Mouse (Mus musculus): ENCODE results near the gene Polr3f. TPM values are rescaled to one million over a fixed set of nuclear protein-coding genes. Genes with fewer than 3 reads are reported as not detected.
A peak's percentile ranks its signal among the peaks of the same experiment; 100 is the strongest.

Gene Polr3f
- total and polyA plus RNA-seq, 2 experiments = 5.1 to 8.9 TPM

DNA sequence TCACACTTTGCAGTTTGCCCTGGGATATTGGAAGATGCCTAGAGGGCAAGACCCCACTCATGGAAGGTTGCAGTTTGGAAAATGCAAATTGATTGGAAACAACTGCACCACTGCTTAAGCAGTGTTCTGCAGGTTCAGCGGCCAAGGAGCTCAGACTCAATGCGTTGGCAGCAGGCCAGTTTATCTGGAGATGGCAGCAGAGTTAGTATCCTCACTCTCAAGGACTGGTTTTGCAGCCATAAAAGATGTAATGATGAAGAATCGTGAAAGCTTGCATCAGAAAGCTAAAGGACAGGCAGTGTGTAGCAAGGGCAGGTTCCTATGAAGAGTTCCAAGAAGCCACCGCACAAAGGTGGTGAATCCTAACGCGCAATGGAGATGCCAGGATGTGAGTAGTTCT is 25.4 kb upstream of the Polr3f start:
- Histone ChIP-seq H3K27ac (replicated peaks; ENCODE audit: insufficient read depth, low read depth, low read length) (no peak overlapping the region), H3K4me1 (ENCODE audit: control insufficient read depth, insufficient read depth, low read length) (no peaks in the 10 kb centered on the region), H3K36me3 (ENCODE audit: control insufficient read depth, insufficient read depth, low read length) (no peaks in the 10 kb centered on the region), H3K79me2 (ENCODE audit: control insufficient read depth, insufficient read depth, low read length) (no peaks in the 10 kb centered on the region), H3K9ac (ENCODE audit: low read depth, low read length) (no peak overlapping the region), H3K4me3 (ENCODE audit: insufficient read depth, low read depth, low read length) (no peak overlapping the region), H3K27me3 (ENCODE audit: control insufficient read depth, insufficient read depth, low read length) (no peaks in the 10 kb centered on the region; the same call in 1 of the 2 replicates)
- no peak for DNase-seq (ENCODE audit: extremely low read depth, low read depth, low spot score)
- TF ChIP-seq CTCF (IDR thresholded peaks at IDR 0.05; ENCODE audit: low read depth, low read length) (no peak), POLR2A (IDR thresholded peaks at IDR 0.05; ENCODE audit: extremely low read depth, insufficient read depth, low read length) (no peak)
- WGBS = 81% methylated on average over 6 of the region's 6 CpGs

DNA sequence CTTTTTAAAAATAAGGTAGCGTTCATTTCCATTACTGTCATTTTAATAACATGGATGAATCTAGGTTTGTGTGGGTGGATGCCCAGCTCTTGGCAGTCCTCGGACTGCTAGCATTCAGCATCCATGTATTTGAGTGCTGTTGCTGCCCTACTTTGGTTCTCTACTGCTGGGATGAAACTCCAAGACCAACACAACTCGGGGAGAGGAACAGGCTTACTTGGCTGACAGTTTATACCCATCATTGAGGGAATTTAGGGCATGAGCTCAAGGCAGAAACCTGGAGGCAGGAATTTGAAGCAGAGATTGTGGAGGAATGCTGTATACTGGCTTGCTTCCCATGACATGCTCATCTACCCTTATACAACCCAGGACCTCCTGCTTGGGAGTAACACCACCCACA is 12.9 kb upstream of the Polr3f start:
- Histone ChIP-seq H3K9ac (ENCODE audit: low read depth, low read length) (no peak overlapping the region), H3K36me3 (ENCODE audit: control insufficient read depth, insufficient read depth, low read length) (no peaks in the 10 kb centered on the region), H3K27ac (replicated peaks; ENCODE audit: insufficient read depth, low read depth, low read length) (no peak overlapping the region), H3K4me1 (ENCODE audit: control insufficient read depth, insufficient read depth, low read length) (no peaks in the 10 kb centered on the region), H3K4me3 (ENCODE audit: insufficient read depth, low read depth, low read length) (no peak overlapping the region), H3K27me3 (ENCODE audit: control insufficient read depth, insufficient read depth, low read length) (no peaks in the 10 kb centered on the region), H3K79me2 (ENCODE audit: control insufficient read depth, insufficient read depth, low read length) (no peaks in the 10 kb centered on the region)
- WGBS = 78% methylated on average over 3 of the region's 3 CpGs
- no peak for TF ChIP-seq POLR2A (IDR thresholded peaks at IDR 0.05; ENCODE audit: extremely low read depth, insufficient read depth, low read length)
- no peak for DNase-seq (ENCODE audit: extremely low read depth, low read depth, low spot score)

DNA sequence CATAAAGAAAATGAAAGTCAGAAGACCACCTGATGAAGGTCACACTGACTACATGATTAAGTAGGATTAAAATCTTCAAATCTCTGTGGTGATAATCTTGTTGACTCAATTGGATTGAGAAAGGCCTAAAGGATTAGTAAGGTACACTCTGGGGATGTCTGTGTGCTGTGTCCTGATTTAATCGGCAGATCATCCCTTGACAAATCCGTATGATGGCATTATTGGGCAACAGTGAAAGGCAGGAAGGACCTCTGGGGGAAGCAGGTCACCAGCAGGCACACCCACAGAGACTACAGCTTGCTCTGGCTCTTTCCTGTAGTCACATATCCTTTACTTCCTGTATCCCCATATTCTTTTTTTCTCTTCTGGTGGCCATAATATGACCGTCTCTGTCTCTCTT is 7.7 kb upstream of the Polr3f start:
- no peaks in the 10 kb centered on the region for H3K79me2 ChIP-seq (ENCODE audit: control insufficient read depth, insufficient read depth, low read length)
- TF ChIP-seq CTCF (IDR thresholded peaks at IDR 0.05; ENCODE audit: low read depth, low read length) = no peak
- no peak for TF ChIP-seq POLR2A (IDR thresholded peaks at IDR 0.05; ENCODE audit: extremely low read depth, insufficient read depth, low read length)
- no peak overlapping the region for H3K27ac ChIP-seq (replicated peaks; ENCODE audit: insufficient read depth, low read depth, low read length)
- H3K4me3 ChIP-seq (ENCODE audit: insufficient read depth, low read depth, low read length) = no peak overlapping the region
- H3K9ac ChIP-seq (ENCODE audit: low read depth, low read length) = no peak overlapping the region
- no peaks in the 10 kb centered on the region for H3K36me3 ChIP-seq (ENCODE audit: control insufficient read depth, insufficient read depth, low read length)
- no peak for DNase-seq (ENCODE audit: extremely low read depth, low read depth, low spot score)
- WGBS = 68% methylated on average over 3 of the region's 3 CpGs
- H3K4me1 ChIP-seq (ENCODE audit: control insufficient read depth, insufficient read depth, low read length) = no peaks in the 10 kb centered on the region
- no peaks in the 10 kb centered on the region for H3K27me3 ChIP-seq (ENCODE audit: control insufficient read depth, insufficient read depth, low read length)

DNA sequence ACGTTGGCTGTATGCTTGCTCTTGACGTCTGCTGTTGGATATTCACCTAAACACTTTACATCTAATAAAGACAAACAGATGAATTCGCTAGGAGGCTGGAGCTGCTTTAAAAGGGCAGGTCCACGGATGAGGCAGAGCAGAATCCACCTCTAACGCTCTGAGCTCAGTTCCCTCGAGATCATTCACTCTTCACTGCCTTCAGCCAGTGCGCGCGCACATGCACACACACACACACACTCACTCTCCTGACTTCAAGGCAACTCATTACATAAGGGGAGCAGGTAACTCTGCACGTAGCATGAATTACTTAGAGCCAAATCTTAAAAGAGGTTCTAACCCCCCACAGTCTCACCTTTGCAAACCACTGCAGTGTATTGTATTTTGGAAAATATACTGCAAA is 1.7 kb upstream of the Polr3f start:
- WGBS = 60% methylated on average over 10 of the region's 10 CpGs
- DNase-seq (ENCODE audit: extremely low read depth, low read depth, low spot score) = no peak
- Histone ChIP-seq H3K36me3 (ENCODE audit: control insufficient read depth, insufficient read depth, low read length) (peaks cover 3% of the 10 kb centered on the region; the same call in 1 of the 2 replicates), H3K27me3 (ENCODE audit: control insufficient read depth, insufficient read depth, low read length) (no peaks in the 10 kb centered on the region), H3K27ac (replicated peaks; ENCODE audit: insufficient read depth, low read depth, low read length) (no peak overlapping the region), H3K4me3 (ENCODE audit: insufficient read depth, low read depth, low read length) (no peak overlapping the region), H3K4me1 (ENCODE audit: control insufficient read depth, insufficient read depth, low read length) (peaks cover 2% of the 10 kb centered on the region; the same call in 1 of the 2 replicates), H3K79me2 (ENCODE audit: control insufficient read depth, insufficient read depth, low read length) (peaks cover 3% of the 10 kb centered on the region; the same call in 1 of the 2 replicates), H3K9ac (ENCODE audit: low read depth, low read length) (no peak overlapping the region)
- no peak for TF ChIP-seq CTCF (IDR thresholded peaks at IDR 0.05; ENCODE audit: low read depth, low read length)
- TF ChIP-seq POLR2A (IDR thresholded peaks at IDR 0.05; ENCODE audit: extremely low read depth, insufficient read depth, low read length) = no peak

DNA sequence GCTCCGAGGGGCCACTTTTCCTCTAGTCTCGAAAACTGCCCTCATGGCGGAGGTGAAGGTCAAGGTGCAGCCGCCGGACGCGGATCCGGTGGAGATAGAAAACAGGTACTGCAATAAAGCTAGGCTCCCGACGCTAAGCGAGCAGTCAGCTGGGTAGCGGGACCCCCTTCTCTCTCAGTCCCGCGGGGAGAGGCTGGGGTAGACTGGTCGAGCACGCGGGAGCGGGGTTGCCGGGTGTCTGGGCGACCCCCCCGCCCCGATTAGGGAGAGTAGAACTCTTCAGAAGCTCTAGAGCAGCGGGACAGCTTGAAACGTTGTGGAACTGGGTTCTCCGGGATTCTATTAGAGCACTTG is 280 bp downstream of the Polr3f start:
- Histone ChIP-seq H3K9ac (ENCODE audit: low read depth, low read length) (peak overlapping the region; percentile 73), H3K27me3 (ENCODE audit: control insufficient read depth, insufficient read depth, low read length) (no peaks in the 10 kb centered on the region), H3K4me3 (ENCODE audit: insufficient read depth, low read depth, low read length) (peak overlapping the region; percentile 77), H3K27ac (replicated peaks; ENCODE audit: insufficient read depth, low read depth, low read length) (peak overlapping the region; percentile 84), H3K36me3 (ENCODE audit: control insufficient read depth, insufficient read depth, low read length) (peaks cover 12% of the 10 kb centered on the region), H3K79me2 (ENCODE audit: control insufficient read depth, insufficient read depth, low read length) (peaks cover 3% of the 10 kb centered on the region; the same call in 1 of the 2 replicates), H3K4me1 (ENCODE audit: control insufficient read depth, insufficient read depth, low read length) (peaks cover 2% of the 10 kb centered on the region; the same call in 1 of the 2 replicates)
- under 1% methylated on average over 25 of the region's 25 CpGs for WGBS
- DNase-seq (ENCODE audit: extremely low read depth, low read depth, low spot score) = no peak
- TF ChIP-seq POLR2A (IDR thresholded peaks at IDR 0.05; ENCODE audit: extremely low read depth, insufficient read depth, low read length) (no peak), CTCF (IDR thresholded peaks at IDR 0.05; ENCODE audit: low read depth, low read length) (no peak)

DNA sequence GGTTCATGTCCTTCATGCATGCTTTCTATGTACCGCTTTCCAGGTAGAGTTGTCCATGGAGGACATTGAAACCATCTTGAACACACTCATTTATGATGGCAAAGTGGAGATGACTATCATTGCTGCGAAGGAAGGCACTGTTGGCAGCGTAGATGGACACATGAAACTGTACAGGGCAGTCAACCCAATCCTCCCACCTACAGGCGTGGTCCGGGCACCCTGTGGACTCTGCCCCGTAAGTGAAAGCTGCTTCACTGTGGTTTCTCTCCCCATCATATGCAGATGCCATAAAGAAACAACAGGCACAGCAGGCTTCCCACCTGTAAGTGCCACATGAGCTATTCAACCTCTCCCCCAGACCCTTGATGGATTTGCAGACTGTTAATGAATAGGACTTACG is 9.6 kb downstream of the Polr3f start:
- Histone ChIP-seq H3K4me1 (ENCODE audit: control insufficient read depth, insufficient read depth, low read length) (no peaks in the 10 kb centered on the region), H3K79me2 (ENCODE audit: control insufficient read depth, insufficient read depth, low read length) (no peaks in the 10 kb centered on the region; the same call in 1 of the 2 replicates), H3K4me3 (ENCODE audit: insufficient read depth, low read depth, low read length) (no peak overlapping the region), H3K9ac (ENCODE audit: low read depth, low read length) (no peak overlapping the region), H3K27ac (replicated peaks; ENCODE audit: insufficient read depth, low read depth, low read length) (no peak overlapping the region), H3K36me3 (ENCODE audit: control insufficient read depth, insufficient read depth, low read length) (peaks cover 76% of the 10 kb centered on the region), H3K27me3 (ENCODE audit: control insufficient read depth, insufficient read depth, low read length) (no peaks in the 10 kb centered on the region)
- 96% methylated on average over 7 of the region's 7 CpGs for WGBS
- no peak for TF ChIP-seq CTCF (IDR thresholded peaks at IDR 0.05; ENCODE audit: low read depth, low read length)
- no peak for TF ChIP-seq POLR2A (IDR thresholded peaks at IDR 0.05; ENCODE audit: extremely low read depth, insufficient read depth, low read length)
- no peak for DNase-seq (ENCODE audit: extremely low read depth, low read depth, low spot score)

Data from liver, adult 2 months (tissue).